Mouse (Mus musculus) forebrain, embryonic 15.5 days (tissue): ENCODE measurements around the gene Lrrn1. TPM values are rescaled to one million over a fixed set of nuclear protein-coding genes. Genes with fewer than 3 reads are reported as not detected.

Source experiments
- ATAC-seq: fragments of 200-750 bp; cut with Nextera tagmentation; replicated peaks from 2 replicates; pipeline ENCODE4 v1.8.0; 2017; ENCODE audit warnings: mild to moderate bottlenecking, moderate TSS enrichment, moderate library complexity
- H3K27ac ChIP-seq: fragments of 300-500 bp; sonication (generic); replicated peaks from 2 replicates; pipeline ENCODE4 v1.5.1; 2015; ENCODE audit warnings: mild to moderate bottlenecking, inconsistent platforms
- H3K27me3 ChIP-seq: fragments of 300-500 bp; sonication (generic); 2 replicates; pipeline ENCODE4 v1.6.1; 2015; ENCODE audit warnings: inconsistent platforms
- H3K36me3 ChIP-seq: fragments of 300-500 bp; sonication (generic); 2 replicates; pipeline ENCODE4 v1.6.1; 2015; ENCODE audit warnings: mild to moderate bottlenecking, inconsistent platforms
- H3K4me1 ChIP-seq: fragments of 300-500 bp; sonication (generic); 2 replicates; pipeline ENCODE4 v1.6.1; 2015; ENCODE audit warnings: inconsistent platforms
- H3K4me2 ChIP-seq: fragments of 300-500 bp; sonication (generic); replicated peaks from 2 replicates; pipeline ENCODE4 v1.6.1; 2015; ENCODE audit warnings: mild to moderate bottlenecking, inconsistent platforms
- H3K4me3 ChIP-seq: fragments of 300-500 bp; sonication (generic); 2 replicates; pipeline ENCODE4 v1.5.1; 2015; ENCODE audit warnings: mild to moderate bottlenecking, inconsistent platforms
- H3K9ac ChIP-seq: fragments of 300-500 bp; sonication (generic); replicated peaks from 2 replicates; pipeline ENCODE4 v1.6.1; 2015; ENCODE audit warnings: mild to moderate bottlenecking, inconsistent platforms
- H3K9me3 ChIP-seq: fragments of 300-500 bp; sonication (generic); 2 replicates; pipeline ENCODE4 v1.6.1; 2016; ENCODE audit warnings: inconsistent platforms
- WGBS: fragments of 180-500 bp; shearing (Covaris S2); methylation state at CpG from one replicate; pipeline ENCODE4 v1.1.7; 2015; ENCODE audit warnings: mixed read lengths; 5-methylcytosine and 5-hydroxymethylcytosine counted together
- polyA plus RNA-seq: library from polyadenylated mRNA; unstranded; fragments of >200 nt; fragmentation: Nextera tagmentation; extraction: Ambion mirVana; gene quantifications from 2 replicates; pipeline ENCODE4 v1.2.1, GENCODE M21; 2015

Gene Lrrn1
- 36.2 and 41.5 TPM in 2 replicates for polyA plus RNA-seq

DNA sequence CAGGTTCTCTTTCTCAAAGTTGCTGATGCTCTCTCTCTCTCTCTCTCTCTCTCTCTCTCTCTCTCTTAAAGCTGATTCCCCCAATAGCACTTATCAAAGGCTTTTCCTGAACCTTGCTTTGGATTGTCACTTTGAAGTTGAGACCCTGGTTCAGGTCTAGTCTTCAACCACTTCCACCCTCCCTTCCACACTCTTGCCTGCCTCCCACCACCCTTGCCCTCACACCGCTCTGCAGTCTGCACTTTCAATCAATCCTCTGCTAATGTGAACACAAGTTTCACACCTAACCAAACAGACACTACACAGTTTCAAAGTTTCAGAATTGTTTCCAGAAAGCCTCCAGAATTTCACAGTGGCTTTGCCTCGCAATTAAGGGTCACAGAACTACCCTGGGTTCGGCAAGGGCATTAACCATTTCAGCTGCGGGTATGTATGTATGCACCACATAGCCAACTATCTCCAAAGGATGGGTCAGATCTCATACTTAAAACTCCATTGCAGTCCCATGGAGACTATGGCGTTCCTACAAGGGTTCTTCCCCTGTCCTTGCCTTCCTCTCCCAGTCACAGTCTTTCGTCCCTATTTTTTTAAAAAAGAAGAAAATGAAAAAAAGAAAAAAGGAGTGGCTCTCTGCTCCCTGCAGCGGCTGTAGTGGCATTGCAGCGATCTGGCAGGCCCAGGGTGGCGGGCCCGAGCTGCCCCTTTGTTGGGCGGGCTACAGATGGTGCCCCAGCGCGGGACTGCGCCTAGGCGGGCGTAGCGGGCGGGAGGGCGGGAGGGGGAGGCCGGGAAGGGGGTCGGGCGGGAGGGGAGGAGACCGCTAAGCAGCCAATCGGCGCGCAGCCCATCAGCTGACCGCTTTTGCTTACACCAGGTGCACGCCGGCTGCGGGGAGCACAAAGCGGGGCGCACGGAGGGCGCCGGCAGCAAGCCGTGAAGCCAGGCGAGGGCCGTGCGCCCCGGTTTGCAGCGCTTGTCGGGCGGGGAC is at the start of gene Lrrn1:
TSS of gene Lrrn1 (plus strand) at position 892 of the 988 bp plus-strand sequence.
- Histone ChIP-seq H3K9me3 (no peaks in the 10 kb centered on the region), H3K27me3 (no peaks in the 10 kb centered on the region), H3K4me1 (peaks cover 31% of the 10 kb centered on the region), H3K4me3 (peak within 1 kb of the TSS; percentile 66), H3K9ac (peak within 1 kb of the TSS; percentile 78), H3K4me2 (peak within 1 kb of the TSS; percentile 53), H3K36me3 (no peaks in the 10 kb centered on the region), H3K27ac (peak within 1 kb of the TSS; percentile 89)
- peak; percentile 95 for ATAC-seq
- 3% methylated on average over 30 of the region's 43 CpGs for WGBS

- Histone ChIP-seq H3K27ac (no peak overlapping the region), H3K9ac (no peak overlapping the region), H3K36me3 (no peaks in the 10 kb centered on the region), H3K4me2 (no peak overlapping the region), H3K4me3 (no peak overlapping the region), H3K27me3 (no peaks in the 10 kb centered on the region), H3K9me3 (no peaks in the 10 kb centered on the region), H3K4me1 (no peaks in the 10 kb centered on the region)
- no peak for ATAC-seq
- WGBS, result 55% methylated on average over 1 of the region's 1 CpGs
Observed at GRCm38 (mm10) chr6:107494491-107494890, 35.1 kb upstream of the Lrrn1 start.

DNA sequence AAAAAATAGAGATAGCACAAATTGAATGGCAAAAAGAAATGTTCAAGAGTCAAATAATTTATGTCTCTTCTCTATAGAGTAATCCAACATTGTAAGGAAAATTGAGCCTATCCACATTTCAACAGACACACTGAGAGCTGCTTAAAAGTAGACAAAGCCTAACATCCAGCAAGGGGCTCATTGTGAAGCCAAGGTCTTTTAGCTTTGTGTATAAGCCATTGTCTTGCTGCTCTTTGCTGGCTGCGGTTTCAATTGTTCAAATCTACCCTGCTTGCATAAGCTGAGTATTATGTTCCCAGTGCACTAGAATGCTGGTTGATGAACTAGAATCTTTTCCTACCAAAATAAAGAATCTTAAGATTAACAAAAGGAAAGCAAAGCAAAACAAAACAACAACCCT is 33.7 kb upstream of the Lrrn1 start:
- Histone ChIP-seq H3K4me1 (no peaks in the 10 kb centered on the region), H3K27me3 (no peaks in the 10 kb centered on the region), H3K9me3 (no peaks in the 10 kb centered on the region), H3K4me2 (no peak overlapping the region), H3K9ac (no peak overlapping the region), H3K36me3 (no peaks in the 10 kb centered on the region), H3K4me3 (no peak overlapping the region), H3K27ac (no peak overlapping the region)
- WGBS, result 13% methylated on average over 1 of the region's 1 CpGs
- ATAC-seq, result no peak

DNA sequence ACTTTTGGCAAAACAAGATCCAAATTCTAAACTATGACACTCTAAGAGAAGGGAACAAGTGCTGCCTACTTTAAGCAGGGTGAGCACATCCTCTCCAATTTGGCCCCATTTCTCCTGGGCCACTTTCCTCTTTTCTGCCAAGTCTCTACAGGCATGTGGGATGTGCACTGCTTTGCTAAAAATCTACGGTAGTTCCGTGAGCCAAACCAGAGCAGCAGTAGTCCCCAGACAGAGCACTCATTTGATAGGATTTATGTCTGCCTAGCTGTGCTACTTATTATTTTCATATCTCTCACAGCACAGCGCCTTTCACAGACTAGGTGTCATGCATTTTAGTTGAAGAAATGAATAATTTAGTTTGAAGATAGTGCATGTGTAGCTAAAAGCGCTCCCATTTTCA is 15.9 kb upstream of the Lrrn1 start:
- no peaks in the 10 kb centered on the region for H3K36me3 ChIP-seq
- H3K27ac ChIP-seq, result no peak overlapping the region
- H3K4me2 ChIP-seq, result no peak overlapping the region
- H3K4me1 ChIP-seq, result no peaks in the 10 kb centered on the region
- no peak overlapping the region for H3K9ac ChIP-seq
- 78% methylated on average over 4 of the region's 4 CpGs for WGBS
- no peaks in the 10 kb centered on the region for H3K27me3 ChIP-seq
- ATAC-seq, result peak; percentile 41; the same call in 1 of the 2 replicates
- H3K4me3 ChIP-seq, result no peak overlapping the region
- no peaks in the 10 kb centered on the region for H3K9me3 ChIP-seq

DNA sequence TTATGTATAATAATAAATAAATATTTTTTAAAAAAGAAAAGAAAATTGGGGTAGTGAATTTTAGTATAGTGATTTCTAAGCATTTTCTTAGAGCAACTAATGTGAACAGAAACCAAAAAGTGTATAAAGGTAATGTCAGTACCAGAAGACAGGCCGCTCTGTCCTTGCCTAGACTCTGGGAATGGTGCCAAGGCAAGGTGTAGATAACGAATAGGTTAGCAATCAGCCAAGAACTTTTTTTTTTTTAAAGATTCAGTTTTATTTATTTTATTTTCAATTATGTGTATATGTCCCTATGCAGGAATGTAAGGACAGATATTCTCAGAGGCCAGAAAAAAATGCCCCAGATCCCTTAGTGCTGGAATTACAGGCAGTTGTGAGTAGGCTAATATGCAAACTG is 5.6 kb upstream of the Lrrn1 start:
- Histone ChIP-seq H3K27me3 (no peaks in the 10 kb centered on the region), H3K36me3 (no peaks in the 10 kb centered on the region), H3K4me2 (no peak overlapping the region), H3K9ac (no peak overlapping the region), H3K4me3 (no peak overlapping the region), H3K4me1 (peaks cover 1% of the 10 kb centered on the region; the same call in 1 of the 2 replicates), H3K9me3 (no peaks in the 10 kb centered on the region), H3K27ac (no peak overlapping the region)
- 59% methylated on average over 2 of the region's 2 CpGs for WGBS
- no peak for ATAC-seq

DNA sequence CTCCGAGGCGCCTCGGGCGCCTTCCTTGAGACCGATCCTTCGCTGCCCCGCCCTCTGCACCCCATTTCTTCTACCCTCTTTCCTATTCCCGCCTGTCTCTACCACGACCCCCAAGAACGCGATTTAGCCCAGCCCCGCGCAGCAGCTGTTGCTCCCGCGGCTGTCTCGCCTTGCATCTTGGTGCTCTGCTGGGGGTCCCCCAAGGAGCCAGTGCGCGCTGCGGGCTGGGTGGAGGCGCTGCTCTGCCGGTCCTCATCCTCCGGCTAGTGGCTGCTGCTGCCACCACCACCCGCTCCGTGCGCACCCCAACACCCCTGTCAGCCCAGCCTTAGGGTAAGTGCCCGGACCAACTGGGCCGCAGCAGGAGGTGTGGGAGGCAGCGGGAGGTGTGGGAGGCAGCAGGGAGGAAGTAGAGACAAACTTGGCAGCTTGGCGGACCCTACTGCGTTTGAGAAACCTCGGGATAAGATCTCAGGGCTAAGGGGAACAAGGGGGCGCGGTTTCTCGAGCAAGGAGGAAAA is 403 bp downstream of the Lrrn1 start:
- Histone ChIP-seq H3K27ac (peak overlapping the region; percentile 89), H3K9ac (peak overlapping the region; percentile 78), H3K27me3 (no peaks in the 10 kb centered on the region), H3K4me1 (peaks cover 39% of the 10 kb centered on the region), H3K9me3 (no peaks in the 10 kb centered on the region), H3K4me3 (peak overlapping the region; percentile 66), H3K36me3 (no peaks in the 10 kb centered on the region), H3K4me2 (peak overlapping the region; percentile 53)
- peak; percentile 78 for ATAC-seq
- WGBS, result under 1% methylated on average over 30 of the region's 34 CpGs

- Histone ChIP-seq H3K36me3 (no peaks in the 10 kb centered on the region), H3K4me2 (peak overlapping the region; percentile 53), H3K9ac (peak overlapping the region; percentile 78), H3K4me3 (peak overlapping the region; percentile 66), H3K27me3 (no peaks in the 10 kb centered on the region), H3K27ac (peak overlapping the region; percentile 89), H3K4me1 (peaks cover 43% of the 10 kb centered on the region), H3K9me3 (no peaks in the 10 kb centered on the region)
- peak; percentile 11; the same call in 1 of the 2 replicates for ATAC-seq
- WGBS, result under 1% methylated on average over 15 of the region's 15 CpGs
Observed at GRCm38 (mm10) chr6:107530621-107531285, 1.2 kb downstream of the Lrrn1 start.

DNA sequence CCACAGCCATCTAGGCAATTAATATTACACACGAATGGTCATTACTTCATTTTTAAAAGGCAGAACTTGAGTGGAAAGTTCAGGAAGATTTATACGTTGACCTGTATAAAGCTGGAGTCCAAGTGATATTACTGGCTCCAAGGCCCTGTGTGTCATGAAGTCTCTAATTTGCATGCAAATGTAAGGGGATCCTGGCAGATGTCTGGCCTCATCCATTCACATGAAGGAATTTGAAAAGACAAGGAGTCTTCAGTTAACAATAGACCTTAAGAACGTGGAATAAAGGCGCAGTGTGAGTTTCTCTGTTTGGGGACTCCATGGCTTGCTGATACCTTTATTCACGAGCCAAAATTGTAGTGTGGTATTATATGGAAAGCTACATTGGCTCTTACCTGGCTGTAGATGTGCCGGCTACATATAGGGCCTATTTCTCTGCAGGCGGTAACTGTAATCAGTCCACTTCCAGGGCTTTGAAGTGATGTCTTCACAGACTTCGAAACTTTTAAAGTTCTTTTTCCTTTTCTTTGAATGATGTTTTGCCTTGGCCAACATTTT is 2.0 kb downstream of the Lrrn1 start:
- no peak for ATAC-seq
- H3K27ac ChIP-seq, result peak overlapping the region; percentile 89; the same call in 1 of the 2 replicates
- WGBS, result 10% methylated on average over 8 of the region's 8 CpGs

GRCm38 (mm10) chr6:107534533-107534932 is 5.0 kb downstream of the Lrrn1 start:
- ATAC-seq, result no peak
- Histone ChIP-seq H3K27me3 (no peaks in the 10 kb centered on the region), H3K4me2 (no peak overlapping the region), H3K27ac (0 out of 2 replicates have a peak overlapping the region, but pooled peaks have one; percentile 22), H3K9ac (no peak overlapping the region), H3K9me3 (no peaks in the 10 kb centered on the region), H3K4me1 (peaks cover 44% of the 10 kb centered on the region), H3K36me3 (0 out of 2 replicates have a peak, but pooled peaks cover 3% of the 10 kb centered on the region), H3K4me3 (no peak overlapping the region)
- WGBS, result 5% methylated on average over 1 of the region's 1 CpGs

More for the DNA sequence above, 2.0 kb downstream of the Lrrn1 start:
- H3K4me3 ChIP-seq, result peak overlapping the region; percentile 66
- no peaks in the 10 kb centered on the region for H3K9me3 ChIP-seq
- H3K36me3 ChIP-seq, result 0 out of 2 replicates have a peak, but pooled peaks cover 3% of the 10 kb centered on the region
- peak overlapping the region; percentile 53 for H3K4me2 ChIP-seq
- peak overlapping the region; percentile 78 for H3K9ac ChIP-seq
- H3K27me3 ChIP-seq, result no peaks in the 10 kb centered on the region
- H3K4me1 ChIP-seq, result peaks cover 43% of the 10 kb centered on the region

GRCm38 (mm10) chr6:107536631-107537030 is 7.1 kb downstream of the Lrrn1 start:
- H3K4me2 ChIP-seq, result no peak overlapping the region
- no peak overlapping the region for H3K9ac ChIP-seq
- H3K27me3 ChIP-seq, result no peaks in the 10 kb centered on the region
- 92% methylated on average over 4 of the region's 4 CpGs for WGBS
- no peak for ATAC-seq
- no peaks in the 10 kb centered on the region for H3K9me3 ChIP-seq
- H3K4me3 ChIP-seq, result no peak overlapping the region
- H3K36me3 ChIP-seq, result 0 out of 2 replicates have a peak, but pooled peaks cover 3% of the 10 kb centered on the region
- H3K4me1 ChIP-seq, result peaks cover 45% of the 10 kb centered on the region
- H3K27ac ChIP-seq, result no peak overlapping the region

GRCm38 (mm10) chr6:107541222-107541621 is 11.7 kb downstream of the Lrrn1 start:
- Histone ChIP-seq H3K27me3 (no peaks in the 10 kb centered on the region), H3K4me1 (peaks cover 23% of the 10 kb centered on the region), H3K9me3 (no peaks in the 10 kb centered on the region), H3K27ac (peak overlapping the region; percentile 77), H3K4me2 (no peak overlapping the region), H3K9ac (no peak overlapping the region), H3K4me3 (no peak overlapping the region), H3K36me3 (0 out of 2 replicates have a peak, but pooled peaks cover 3% of the 10 kb centered on the region)
- 72% methylated on average over 11 of the region's 11 CpGs for WGBS
- peak; percentile 45 for ATAC-seq
